Mouse (Mus musculus) stomach, postnatal 0 days (tissue): ENCODE results near the gene Nsun3.

ENCODE experiments used
- CTCF ChIP-seq: IDR thresholded peaks from 2 replicates; pipeline ENCODE4 v1.5.1; 2016; ENCODE audit warnings: antibody characterized with exemption, low read depth, mild to moderate bottlenecking, moderate library complexity
- EP300 ChIP-seq: optimal IDR thresholded peaks from 2 replicates; pipeline ENCODE3; 2016; ENCODE audit warnings: antibody characterized with exemption

DNA sequence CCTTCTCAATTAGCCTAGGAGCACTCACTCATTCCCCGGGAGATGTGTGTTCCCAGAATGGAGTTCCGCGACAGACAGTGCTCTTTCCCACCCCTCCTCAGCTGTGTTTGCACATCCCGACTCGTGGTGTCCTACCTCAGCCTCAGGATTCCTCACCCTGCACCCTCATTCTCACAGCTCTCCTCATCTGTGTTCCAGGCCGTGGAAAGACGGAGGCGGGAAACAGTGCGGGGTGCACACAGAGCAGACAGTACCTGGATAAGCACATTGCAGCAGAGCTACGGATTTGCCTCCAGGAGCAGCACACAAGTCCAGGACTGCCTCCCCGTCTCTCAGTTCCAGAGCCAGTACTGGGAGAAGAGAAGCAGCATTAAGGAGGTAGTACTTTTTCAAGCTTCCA is 10.6 kb downstream of the Nsun3 start:
- no peak for TF ChIP-seq CTCF
- no peak for TF ChIP-seq EP300
